Mouse (Mus musculus) embryonic facial prominence, embryonic 14.5 days (tissue): ENCODE measurements at regions not wholly inside any gene's neighbourhood (a gene's known extent, or its start where the extent isn't known, plus 50 kb on each side); places are given as distances from the start of the nearest gene placed in this dataset.

Experiments
- ATAC-seq: fragments of 200-750 bp; cut with Nextera tagmentation; 2 replicates; pipeline ENCODE4 v1.8.0; 2017; ENCODE audit warnings: low read depth, moderate number of reproducible peaks, moderate TSS enrichment
- DNase-seq: peaks from one replicate; pipeline ENCODE4 v3.0.0-alpha.2; 2015; ENCODE audit warnings: low spot score
- H3K27ac ChIP-seq: fragments of 300-500 bp; sonication (generic); replicated peaks from 2 replicates; pipeline ENCODE4 v1.5.1; 2014; ENCODE audit warnings: low read depth, mild to moderate bottlenecking, low read length, moderate library complexity
- H3K27me3 ChIP-seq: fragments of 300-500 bp; sonication (generic); replicated peaks from 2 replicates; pipeline ENCODE4 v1.6.1; 2014; ENCODE audit warnings: low read length; ENCODE audit not compliant: control insufficient read depth, insufficient read depth
- H3K36me3 ChIP-seq: fragments of 300-500 bp; sonication (generic); 2 replicates; pipeline ENCODE4 v1.6.1; 2014; ENCODE audit warnings: low read length, mixed read lengths; ENCODE audit not compliant: control insufficient read depth, insufficient read depth
- H3K4me1 ChIP-seq: fragments of 300-500 bp; sonication (generic); 2 replicates; pipeline ENCODE4 v1.6.1; 2014; ENCODE audit warnings: antibody characterized with exemption, low read length; ENCODE audit not compliant: control insufficient read depth, insufficient read depth
- H3K4me2 ChIP-seq: fragments of 300-500 bp; sonication (generic); 2 replicates; pipeline ENCODE4 v1.6.1; 2014; ENCODE audit warnings: low read depth, mild to moderate bottlenecking, low read length, moderate library complexity, mixed read lengths
- H3K4me3 ChIP-seq: fragments of 300-500 bp; sonication (generic); 2 replicates; pipeline ENCODE4 v1.5.1; 2014; ENCODE audit warnings: low read depth, mild to moderate bottlenecking, low read length
- H3K9ac ChIP-seq: fragments of 300-500 bp; sonication (generic); 2 replicates; pipeline ENCODE4 v1.6.1; 2014; ENCODE audit warnings: low read depth, mild to moderate bottlenecking, low read length, moderate library complexity, mixed read lengths
- H3K9me3 ChIP-seq: fragments of 300-500 bp; sonication (generic); 2 replicates; pipeline ENCODE4 v1.6.1; 2016; ENCODE audit warnings: low read length; ENCODE audit not compliant: control insufficient read depth
- WGBS: fragments of 180-500 bp; shearing (Covaris S2); extraction: QIAGEN DNeasy Blood & Tissue Kit; methylation state at CpG from one replicate; pipeline ENCODE4 v1.1.7; 2014; 5-methylcytosine and 5-hydroxymethylcytosine counted together

- Histone ChIP-seq H3K9ac (no peak overlapping the region), H3K9me3 (no peaks in the 10 kb centered on the region), H3K4me1 (no peaks in the 10 kb centered on the region; the same call in 1 of the 2 replicates)
Observed at GRCm38 (mm10) chr1:19975436-19975835, 642.4 kb downstream of the Pkhd1 start.

GRCm38 (mm10) chr1:19981189-19981588 lies 636.7 kb downstream of the Pkhd1 start:
- Histone ChIP-seq H3K36me3 (no peaks in the 10 kb centered on the region), H3K9ac (no peak overlapping the region), H3K4me3 (no peak overlapping the region), H3K4me1 (no peaks in the 10 kb centered on the region; the same call in 1 of the 2 replicates), H3K9me3 (no peaks in the 10 kb centered on the region), H3K27ac (no peak overlapping the region), H3K27me3 (no peaks in the 10 kb centered on the region), H3K4me2 (no peak overlapping the region)
- no peak for ATAC-seq
- 33% methylated on average over 1 of the region's 1 CpGs for WGBS
- DNase-seq, result no peak

More at GRCm38 (mm10) chr1:19975436-19975835, 642.4 kb downstream of the Pkhd1 start:
- DNase-seq (no peak), ATAC-seq (no peak)
- no peak overlapping the region for H3K27ac ChIP-seq
- H3K36me3 ChIP-seq, result no peaks in the 10 kb centered on the region
- no peak overlapping the region for H3K4me2 ChIP-seq
- H3K4me3 ChIP-seq, result no peak overlapping the region
- H3K27me3 ChIP-seq, result no peaks in the 10 kb centered on the region

GRCm38 (mm10) chr1:19982791-19983190 lies 635.1 kb downstream of the Pkhd1 start:
- H3K4me3 ChIP-seq, result no peak overlapping the region
- no peaks in the 10 kb centered on the region for H3K36me3 ChIP-seq
- H3K9ac ChIP-seq, result no peak overlapping the region
- H3K4me1 ChIP-seq, result no peaks in the 10 kb centered on the region; the same call in 1 of the 2 replicates
- no peak for ATAC-seq
- peak; percentile 13 for DNase-seq
- no peak overlapping the region for H3K27ac ChIP-seq
- 55% methylated on average over 3 of the region's 3 CpGs for WGBS
- H3K4me2 ChIP-seq, result no peak overlapping the region
- H3K27me3 ChIP-seq, result no peaks in the 10 kb centered on the region
- no peaks in the 10 kb centered on the region for H3K9me3 ChIP-seq

- DNase-seq (peak; percentile 5), ATAC-seq (no peak)
- 38% methylated on average over 2 of the region's 2 CpGs for WGBS
- no peak overlapping the region for H3K9ac ChIP-seq
- H3K27me3 ChIP-seq, result no peaks in the 10 kb centered on the region
- H3K36me3 ChIP-seq, result no peaks in the 10 kb centered on the region
- H3K9me3 ChIP-seq, result no peaks in the 10 kb centered on the region
- H3K4me1 ChIP-seq, result no peaks in the 10 kb centered on the region; the same call in 1 of the 2 replicates
- no peak overlapping the region for H3K4me2 ChIP-seq
- no peak overlapping the region for H3K4me3 ChIP-seq
- H3K27ac ChIP-seq, result no peak overlapping the region
Observed at GRCm38 (mm10) chr1:19983504-19983903, 634.4 kb downstream of the Pkhd1 start.

GRCm38 (mm10) chr1:19989921-19990320 lies 627.9 kb downstream of the Pkhd1 start:
- Histone ChIP-seq H3K4me3 (no peak overlapping the region), H3K27ac (no peak overlapping the region), H3K9ac (no peak overlapping the region), H3K4me2 (no peak overlapping the region), H3K36me3 (no peaks in the 10 kb centered on the region), H3K27me3 (no peaks in the 10 kb centered on the region), H3K4me1 (no peaks in the 10 kb centered on the region), H3K9me3 (no peaks in the 10 kb centered on the region)
- ATAC-seq, result no peak
- 77% methylated on average over 4 of the region's 4 CpGs for WGBS
- DNase-seq, result no peak
